Comparison of ENCODE assay signal across 15 mouse cellular contexts in genomic region chr1:89938884-89939595, GRCm38 (mm10). TPM values are rescaled to one million over a fixed set of nuclear protein-coding genes. Genes with fewer than 3 reads are reported as not detected.
A peak's percentile ranks its signal among the peaks of the same experiment; 100 is the strongest.
DNase-seq lines count a peak whose midpoint lies in the region; ATAC-seq and TF ChIP-seq lines count a peak whose summit lies in the region.
"Had no signal": no experiment of that assay in that cellular context is flagged by ENCODE, and none has a peak within 500 bp of the region (broad histone marks: within the 10 kb centered on the region; RNA-seq: fewer than 3 reads in every experiment).

No protein-coding gene starts in this region.

- TF ChIP-seq CTCF in heart, postnatal 0 days (IDR thresholded peaks at IDR 0.05; ENCODE audit: low read depth), result peak; percentile 13; the same call in 1 of the 2 replicates

- H3K4me2 ChIP-seq in heart, postnatal 0 days (ENCODE audit: low read depth, low read length), result no peak overlapping the region
- H3K4me2 ChIP-seq in midbrain, embryonic 13.5 days (replicated peaks), result no peak overlapping the region

- peaks cover 97% of the 10 kb centered on the region for H3K27me3 ChIP-seq in heart, postnatal 0 days (ENCODE audit: control insufficient read depth, insufficient read depth, low read length)
- H3K27me3 ChIP-seq in heart, embryonic 10.5 days (ENCODE audit: insufficient read depth, poor library complexity, severe bottlenecking), result peaks cover 93% of the 10 kb centered on the region
- peaks cover 100% of the 10 kb centered on the region for H3K27me3 ChIP-seq in midbrain, embryonic 10.5 days (ENCODE audit: low read depth, poor library complexity, severe bottlenecking)
- peaks cover 87% of the 10 kb centered on the region for H3K27me3 ChIP-seq in midbrain, embryonic 13.5 days

- WGBS in heart, postnatal 0 days, result 26% methylated on average over 16 of the region's 16 CpGs
- 23% methylated on average over 16 of the region's 16 CpGs for WGBS in heart, embryonic 10.5 days
- 23% methylated on average over 16 of the region's 16 CpGs for WGBS in midbrain, embryonic 10.5 days
- 21% methylated on average over 16 of the region's 16 CpGs for WGBS in midbrain, embryonic 13.5 days

- H3K4me1 ChIP-seq in heart, postnatal 0 days (ENCODE audit: control insufficient read depth, insufficient read depth), result 0 out of 2 replicates have a peak, but pooled peaks cover 5% of the 10 kb centered on the region
- peaks cover 27% of the 10 kb centered on the region for H3K4me1 ChIP-seq in heart, embryonic 10.5 days
- peaks cover 61% of the 10 kb centered on the region for H3K4me1 ChIP-seq in midbrain, embryonic 10.5 days
- H3K4me1 ChIP-seq in midbrain, embryonic 13.5 days (replicated peaks), result peaks cover 41% of the 10 kb centered on the region

- no peak for ATAC-seq in heart, postnatal 0 days (ENCODE audit: insufficient read depth, low read depth)
- ATAC-seq in midbrain, embryonic 13.5 days, result no peak
- peak; percentile 51 for ATAC-seq in common myeloid progenitor, adult 5-6 weeks (replicated peaks; ENCODE audit: low read depth, poor library complexity, severe bottlenecking)
- no peak for ATAC-seq in erythroblast, adult 5-6 weeks (replicated peaks; ENCODE audit: low FRiP score, poor library complexity, severe bottlenecking)
- ATAC-seq: CD4-positive, CD25-positive, alpha-beta regulatory T cell, adult 4 months had no signal

- H3K9me3 ChIP-seq in heart, postnatal 0 days (replicated peaks; ENCODE audit: control insufficient read depth, low read length), result no peaks in the 10 kb centered on the region
- no peaks in the 10 kb centered on the region for H3K9me3 ChIP-seq in heart, embryonic 10.5 days
- no peaks in the 10 kb centered on the region for H3K9me3 ChIP-seq in midbrain, embryonic 10.5 days (replicated peaks)
- no peaks in the 10 kb centered on the region; the same call in 1 of the 2 replicates for H3K9me3 ChIP-seq in midbrain, embryonic 13.5 days
- H3K9me3 ChIP-seq: forebrain, embryonic 10.5 days had no signal

- no peak overlapping the region for H3K27ac ChIP-seq in heart, postnatal 0 days (ENCODE audit: low read depth)
- H3K27ac ChIP-seq in heart, embryonic 10.5 days, result no peak overlapping the region
- no peak overlapping the region for H3K27ac ChIP-seq in midbrain, embryonic 10.5 days (replicated peaks)
- H3K27ac ChIP-seq in midbrain, embryonic 13.5 days, result no peak overlapping the region
- H3K27ac ChIP-seq: forebrain, embryonic 10.5 days had no signal

- no peak for DNase-seq in heart, postnatal 0 days (ENCODE audit: low spot score)
- DNase-seq in heart, embryonic 10.5 days (ENCODE audit: low spot score), result no peak
- peak; percentile 32 for DNase-seq in midbrain, embryonic 10.5 days (ENCODE audit: low spot score)
- peak; percentile 35 for DNase-seq in retina, postnatal 1 day
- DNase-seq in left cerebral cortex, postnatal 25 days (ENCODE audit: low spot score in 2 of 2), result no peak
- DNase-seq: cerebellum, postnatal 25 days; gastrocnemius, postnatal 36 days; kidney, adult 9 months; thymus, postnatal 25 days had no signal

- no peak for TF ChIP-seq EP300 in heart, postnatal 0 days (IDR thresholded peaks at IDR 0.05; ENCODE audit: low read depth)

- no peak overlapping the region for H3K9ac ChIP-seq in heart, postnatal 0 days (replicated peaks; ENCODE audit: low read depth, low read length)
- H3K9ac ChIP-seq in midbrain, embryonic 13.5 days (replicated peaks), result no peak overlapping the region

- intact Hi-C loops in left cerebral cortex, postnatal 25 days (cut with DNase I), result no loop called here

- H3K4me3 ChIP-seq in heart, postnatal 0 days (ENCODE audit: low read depth, low read length), result no peak overlapping the region
- H3K4me3 ChIP-seq in heart, embryonic 10.5 days, result no peak overlapping the region
- no peak overlapping the region for H3K4me3 ChIP-seq in midbrain, embryonic 10.5 days
- no peak overlapping the region for H3K4me3 ChIP-seq in midbrain, embryonic 13.5 days (replicated peaks)
- H3K4me3 ChIP-seq: forebrain, embryonic 10.5 days had no signal

- no peaks in the 10 kb centered on the region for H3K36me3 ChIP-seq in heart, postnatal 0 days (replicated peaks; ENCODE audit: control insufficient read depth, insufficient read depth, low read length)
- H3K36me3 ChIP-seq in heart, embryonic 10.5 days, result no peaks in the 10 kb centered on the region
- no peaks in the 10 kb centered on the region for H3K36me3 ChIP-seq in midbrain, embryonic 10.5 days
- no peaks in the 10 kb centered on the region for H3K36me3 ChIP-seq in midbrain, embryonic 13.5 days
- H3K36me3 ChIP-seq: forebrain, embryonic 10.5 days had no signal

RNA-seq across cellular contexts. Expression of gene Gbx2, which starts 8.1 kb away (rescaled TPM):
- not detected in 2 replicates for total RNA-seq in heart, postnatal 0 days (2014; rRNA removed; ENCODE audit: low replicate concordance)
- polyA plus RNA-seq in heart, postnatal 0 days (2015; fragmentation: Nextera tagmentation; extraction: Ambion mirVana), result not detected in 2 replicates
- 0.94 and 1.9 TPM in 2 replicates for polyA plus RNA-seq in heart, embryonic 10.5 days (2016; fragmentation: Nextera tagmentation; extraction: Ambion mirVana)
- 3.6 and 4.6 TPM in 2 replicates for polyA plus RNA-seq in midbrain, embryonic 10.5 days (2016; fragmentation: Nextera tagmentation; extraction: Ambion mirVana)
- polyA plus RNA-seq in midbrain, embryonic 13.5 days (2015; fragmentation: Nextera tagmentation; extraction: Ambion mirVana), result 33.3 and 72.3 TPM in 2 replicates
- 4.7 and 8.2 TPM in 2 replicates for total RNA-seq in common myeloid progenitor, adult 5-6 weeks (2017)
- 1.0 TPM in 1 of 2 replicates, not detected in the other for total RNA-seq in erythroblast, adult 5-6 weeks (2015; ENCODE audit: low replicate concordance)
- total RNA-seq in erythroblast, adult 5-6 weeks (2017; ENCODE audit: low replicate concordance), result not detected in 2 replicates
- total RNA-seq in left cerebral cortex, postnatal 25 days (2021), result under 1 TPM in 1 of 2 experiments, not detected in 1; 0.44 TPM
- total RNA-seq: monocyte, adult 5-6 weeks had no signal
- polyA plus RNA-seq: CD4-positive, CD25-positive, alpha-beta regulatory T cell, adult 4 months had no signal

Comparison
In these comparisons a context has a peak if more than half of its experiments do, and no peak if none do; other contexts are left out.
1. DNase-seq: peak in midbrain, embryonic 10.5 days (single experiment) and retina, postnatal 1 day (single experiment); none in heart, postnatal 0 days (single experiment), heart, embryonic 10.5 days (single experiment) and left cerebral cortex, postnatal 25 days (0 of 2).